Mouse (Mus musculus): ENCODE data around the gene Mapk6.

GRCm38 (mm10) chr9:75424358-75425150 is 14.7 kb upstream of the Mapk6 start:
- TF ChIP-seq POLR2A (IDR thresholded peaks at IDR 0.05; ENCODE audit: insufficient read length, low read depth) (no peak), SRF (IDR thresholded peaks at IDR 0.05; ENCODE audit: control insufficient read depth, insufficient read length, low read depth) (no peak), E2F4 (IDR thresholded peaks at IDR 0.05; ENCODE audit: insufficient read depth) (no peak)

All from myocyte (in vitro differentiated cells).